Mouse (Mus musculus) stomach, postnatal 0 days (tissue): Measurements from ENCODE around the gene Pds5b.

ENCODE experiments used
- CTCF ChIP-seq: IDR thresholded peaks from 2 replicates; pipeline ENCODE4 v1.5.1; 2016; ENCODE audit warnings: antibody characterized with exemption, low read depth, mild to moderate bottlenecking, moderate library complexity
- EP300 ChIP-seq: optimal IDR thresholded peaks from 2 replicates; pipeline ENCODE3; 2016; ENCODE audit warnings: antibody characterized with exemption

GRCm38 (mm10) chr5:150629692-150630091 is 43.8 kb upstream of the Pds5b start:
- no peak for TF ChIP-seq CTCF
- TF ChIP-seq EP300, result no peak
